Mouse (Mus musculus) neural tube, embryonic 15.5 days (tissue): Measurements from ENCODE around the gene Rorb. TPM values are rescaled to one million over a fixed set of nuclear protein-coding genes. Genes with fewer than 3 reads are reported as not detected.

ENCODE experiments used
- ATAC-seq: fragments of 200-750 bp; cut with Nextera tagmentation; 2 replicates; pipeline ENCODE4 v1.8.0; 2017; ENCODE audit warnings: mild to moderate bottlenecking, moderate TSS enrichment, moderate library complexity; ENCODE audit not compliant: low FRiP score
- H3K27ac ChIP-seq: fragments of 300-500 bp; sonication (generic); replicated peaks from 2 replicates; pipeline ENCODE4 v1.5.1; 2015; ENCODE audit warnings: mild to moderate bottlenecking, inconsistent platforms
- H3K27me3 ChIP-seq: fragments of 300-500 bp; sonication (generic); replicated peaks from 2 replicates; pipeline ENCODE4 v1.6.1; 2015; ENCODE audit warnings: inconsistent platforms
- H3K36me3 ChIP-seq: fragments of 300-500 bp; sonication (generic); 2 replicates; pipeline ENCODE4 v1.6.1; 2015; ENCODE audit warnings: inconsistent platforms
- H3K4me1 ChIP-seq: fragments of 300-500 bp; sonication (generic); 2 replicates; pipeline ENCODE4 v1.6.1; 2015; ENCODE audit warnings: inconsistent platforms
- H3K4me2 ChIP-seq: fragments of 300-500 bp; sonication (generic); 2 replicates; pipeline ENCODE4 v1.6.1; 2015; ENCODE audit warnings: inconsistent platforms, mild to moderate bottlenecking, moderate library complexity
- H3K4me3 ChIP-seq: fragments of 300-500 bp; sonication (generic); replicated peaks from 2 replicates; pipeline ENCODE4 v1.5.1; 2015; ENCODE audit warnings: mild to moderate bottlenecking, inconsistent platforms
- H3K9ac ChIP-seq: fragments of 300-500 bp; sonication (generic); replicated peaks from 2 replicates; pipeline ENCODE4 v1.6.1; 2015; ENCODE audit warnings: mild to moderate bottlenecking, inconsistent platforms
- H3K9me3 ChIP-seq: fragments of 300-500 bp; sonication (generic); replicated peaks from 2 replicates; pipeline ENCODE4 v1.6.1; 2016; ENCODE audit warnings: inconsistent platforms
- WGBS: fragments of 180-500 bp; shearing (Covaris S2); methylation state at CpG from one replicate; pipeline ENCODE4 v1.1.7; 2015; ENCODE audit warnings: mixed read lengths; 5-methylcytosine and 5-hydroxymethylcytosine counted together
- polyA plus RNA-seq: library from polyadenylated mRNA; unstranded; fragments of >200 nt; fragmentation: Nextera tagmentation; extraction: Ambion mirVana; gene quantifications from 2 replicates; pipeline ENCODE4 v1.2.1, GENCODE M21; 2015

The Rorb gene
- polyA plus RNA-seq, 1 experiment from 2014 or later: 15.4 TPM

DNA sequence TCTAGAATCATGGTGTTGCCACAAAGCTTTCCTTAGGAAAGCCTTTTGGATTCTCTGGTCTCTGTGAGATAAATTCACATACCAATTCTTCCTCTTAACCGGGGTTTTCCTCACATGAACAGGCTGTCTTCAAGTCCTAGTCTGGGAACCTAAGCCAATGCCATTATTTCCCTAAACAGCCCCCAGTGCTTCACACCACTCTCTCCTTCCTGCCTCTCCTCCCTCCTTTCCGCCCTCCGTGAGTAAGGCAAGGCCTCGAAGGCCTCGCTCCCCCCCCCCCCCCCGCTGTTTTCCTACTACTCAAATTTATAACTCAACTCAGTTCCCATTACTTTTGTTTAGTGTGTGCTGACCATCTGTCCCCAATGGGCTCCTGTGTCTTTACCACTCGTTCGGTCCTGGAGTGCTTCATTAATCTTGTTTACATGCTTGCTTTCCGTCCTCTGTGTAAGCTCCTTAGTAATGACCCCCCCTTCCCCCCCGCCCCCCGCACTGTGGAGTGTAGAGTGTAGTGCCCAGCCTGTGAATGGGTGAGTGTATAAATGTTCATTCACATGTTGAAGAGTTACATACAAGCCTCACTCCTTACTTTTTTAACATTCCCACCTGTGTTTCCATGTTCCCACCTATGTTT lies 106.9 kb downstream of the Rorb start:
- no peak overlapping the region for H3K4me2 ChIP-seq
- no peak overlapping the region for H3K27ac ChIP-seq
- ATAC-seq: peak; percentile 57; the same call in 1 of the 2 replicates
- 0 out of 2 replicates have a peak, but pooled peaks cover 4% of the 10 kb centered on the region for H3K4me1 ChIP-seq
- no peaks in the 10 kb centered on the region for H3K9me3 ChIP-seq
- no peaks in the 10 kb centered on the region for H3K36me3 ChIP-seq
- no peaks in the 10 kb centered on the region for H3K27me3 ChIP-seq
- no peak overlapping the region for H3K4me3 ChIP-seq
- 28% methylated on average over 9 of the region's 11 CpGs for WGBS
- H3K9ac ChIP-seq: no peak overlapping the region

- no peak overlapping the region for H3K9ac ChIP-seq
- no peaks in the 10 kb centered on the region for H3K4me1 ChIP-seq
- no peak for ATAC-seq
- no peak overlapping the region for H3K27ac ChIP-seq
- H3K4me3 ChIP-seq: no peak overlapping the region
- H3K4me2 ChIP-seq: no peak overlapping the region
- H3K36me3 ChIP-seq: no peaks in the 10 kb centered on the region
- H3K27me3 ChIP-seq: no peaks in the 10 kb centered on the region
- WGBS: 90% methylated on average over 8 of the region's 8 CpGs
- H3K9me3 ChIP-seq: no peaks in the 10 kb centered on the region
These were observed 112.0 kb downstream of the Rorb start for GRCm38 (mm10) chr19:18998966-18999365.

- H3K4me3 ChIP-seq: no peak overlapping the region
- no peaks in the 10 kb centered on the region for H3K4me1 ChIP-seq
- 76% methylated on average over 1 of the region's 1 CpGs for WGBS
- no peak overlapping the region for H3K4me2 ChIP-seq
- H3K9ac ChIP-seq: no peak overlapping the region
- no peaks in the 10 kb centered on the region for H3K36me3 ChIP-seq
- no peak for ATAC-seq
- H3K27ac ChIP-seq: no peak overlapping the region
- H3K9me3 ChIP-seq: no peaks in the 10 kb centered on the region
- no peaks in the 10 kb centered on the region for H3K27me3 ChIP-seq
These were observed 113.3 kb downstream of the Rorb start for GRCm38 (mm10) chr19:18997711-18998110.

DNA sequence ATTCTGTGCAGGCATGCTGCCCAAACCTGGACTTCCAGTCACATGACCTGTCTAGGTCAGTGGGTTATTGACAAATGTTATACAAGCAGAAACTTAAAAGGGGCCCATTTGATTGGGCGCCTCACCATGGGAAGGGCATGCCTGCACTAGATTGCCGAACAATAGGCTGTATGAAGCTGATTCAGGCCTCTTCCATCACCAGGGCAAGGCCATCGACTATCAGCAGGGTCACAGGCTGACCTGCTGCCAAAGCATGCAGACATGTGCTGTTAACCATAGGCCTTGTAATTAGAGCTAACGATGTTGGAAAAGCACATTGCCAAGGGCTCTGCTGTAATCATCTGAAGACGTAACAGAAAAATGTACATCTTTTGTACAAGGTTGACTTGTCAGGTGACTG lies 131.0 kb downstream of the Rorb start:
- Histone ChIP-seq H3K27me3 (no peaks in the 10 kb centered on the region), H3K36me3 (no peaks in the 10 kb centered on the region), H3K4me2 (no peak overlapping the region), H3K4me1 (no peaks in the 10 kb centered on the region), H3K27ac (no peak overlapping the region), H3K9me3 (no peaks in the 10 kb centered on the region), H3K4me3 (no peak overlapping the region), H3K9ac (no peak overlapping the region)
- ATAC-seq: no peak
- 70% methylated on average over 5 of the region's 5 CpGs for WGBS

GRCm38 (mm10) chr19:18974796-18975660 lies 136.0 kb downstream of the Rorb start:
- H3K4me1 ChIP-seq: no peaks in the 10 kb centered on the region
- no peak overlapping the region for H3K4me2 ChIP-seq
- H3K9ac ChIP-seq: no peak overlapping the region
- no peaks in the 10 kb centered on the region for H3K9me3 ChIP-seq
- peak; percentile 84 for ATAC-seq
- H3K27ac ChIP-seq: no peak overlapping the region
- no peak overlapping the region for H3K4me3 ChIP-seq
- no peaks in the 10 kb centered on the region for H3K36me3 ChIP-seq
- H3K27me3 ChIP-seq: no peaks in the 10 kb centered on the region
- WGBS: 59% methylated on average over 5 of the region's 5 CpGs

DNA sequence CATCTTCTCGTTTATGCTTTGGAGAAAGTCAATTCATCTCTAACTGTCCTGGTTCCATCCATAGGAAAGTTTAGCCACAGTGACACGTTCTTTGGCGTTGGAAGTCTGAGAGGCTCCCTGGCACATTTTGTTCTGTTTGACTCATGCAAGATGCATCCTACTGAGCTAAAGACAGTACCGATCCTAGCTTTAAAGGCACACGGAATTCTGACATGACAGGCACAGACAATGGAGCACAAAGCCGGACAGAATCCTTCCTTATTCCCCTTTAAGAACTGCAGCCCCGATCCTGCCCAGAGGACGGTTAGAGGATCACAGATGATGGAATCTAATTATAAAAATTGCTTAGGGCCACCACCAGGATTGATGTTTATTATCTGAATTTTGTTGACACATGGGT lies 141.6 kb downstream of the Rorb start:
- 30% methylated on average over 8 of the region's 8 CpGs for WGBS
- no peaks in the 10 kb centered on the region for H3K4me1 ChIP-seq
- no peak overlapping the region for H3K27ac ChIP-seq
- no peak for ATAC-seq
- H3K4me3 ChIP-seq: no peak overlapping the region
- H3K9me3 ChIP-seq: no peaks in the 10 kb centered on the region
- H3K9ac ChIP-seq: no peak overlapping the region
- no peaks in the 10 kb centered on the region for H3K27me3 ChIP-seq
- H3K36me3 ChIP-seq: no peaks in the 10 kb centered on the region
- H3K4me2 ChIP-seq: no peak overlapping the region

GRCm38 (mm10) chr19:18967307-18967706 lies 143.7 kb downstream of the Rorb start:
- H3K4me1 ChIP-seq: no peaks in the 10 kb centered on the region
- H3K36me3 ChIP-seq: no peaks in the 10 kb centered on the region
- no peaks in the 10 kb centered on the region for H3K9me3 ChIP-seq
- WGBS: 86% methylated on average over 4 of the region's 4 CpGs
- no peak overlapping the region for H3K4me3 ChIP-seq
- H3K27me3 ChIP-seq: no peaks in the 10 kb centered on the region
- H3K27ac ChIP-seq: no peak overlapping the region
- no peak overlapping the region for H3K9ac ChIP-seq
- no peak overlapping the region for H3K4me2 ChIP-seq
- no peak for ATAC-seq

DNA sequence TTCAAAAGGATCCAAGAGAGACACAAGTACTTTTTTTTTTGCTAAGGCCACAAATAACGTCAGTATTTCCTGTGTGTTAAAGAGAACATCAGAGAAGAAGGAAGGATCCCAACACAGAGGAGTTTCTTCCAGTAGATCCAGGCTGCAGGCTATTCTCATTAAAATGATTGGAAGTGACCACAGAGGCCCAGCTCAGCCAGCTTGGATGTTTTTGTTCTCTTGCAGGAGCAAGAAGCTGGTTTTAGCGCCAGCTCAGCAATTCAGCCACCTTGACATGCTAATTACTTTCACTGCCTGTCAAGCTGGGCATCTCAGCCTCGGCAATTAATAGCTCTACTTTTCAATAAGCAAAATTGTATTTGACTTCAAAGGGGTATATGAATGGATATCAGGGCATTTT lies 151.1 kb downstream of the Rorb start:
- Histone ChIP-seq H3K4me1 (no peaks in the 10 kb centered on the region), H3K36me3 (0 out of 2 replicates have a peak, but pooled peaks cover 3% of the 10 kb centered on the region), H3K27me3 (no peaks in the 10 kb centered on the region), H3K4me2 (no peak overlapping the region), H3K9ac (no peak overlapping the region), H3K9me3 (no peaks in the 10 kb centered on the region), H3K27ac (no peak overlapping the region), H3K4me3 (no peak overlapping the region)
- no peak for ATAC-seq
- WGBS: 7% methylated on average over 3 of the region's 3 CpGs

DNA sequence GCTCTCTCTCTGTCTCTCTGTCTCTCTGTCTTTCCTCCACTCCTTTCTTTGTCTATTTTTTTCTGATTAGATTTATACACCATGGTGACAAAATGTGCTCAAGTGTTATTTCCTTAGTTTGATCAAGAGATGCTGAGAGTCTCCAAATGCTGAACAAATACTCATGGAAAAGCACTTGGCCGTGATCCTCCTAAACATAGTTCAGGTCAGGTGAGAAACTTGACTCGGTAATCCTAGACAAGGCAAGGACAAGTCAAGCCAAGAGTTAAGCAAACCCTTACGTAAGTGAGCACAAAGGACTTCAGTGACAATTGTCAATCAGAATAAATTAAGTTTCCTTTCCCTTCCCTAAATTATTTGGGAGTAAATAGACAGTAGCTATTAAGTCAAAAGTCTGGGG lies 158.2 kb downstream of the Rorb start:
- Histone ChIP-seq H3K4me3 (no peak overlapping the region), H3K4me2 (no peak overlapping the region), H3K27ac (no peak overlapping the region), H3K4me1 (no peaks in the 10 kb centered on the region), H3K36me3 (no peaks in the 10 kb centered on the region), H3K9me3 (no peaks in the 10 kb centered on the region), H3K9ac (no peak overlapping the region), H3K27me3 (no peaks in the 10 kb centered on the region)
- ATAC-seq: no peak
- WGBS: 90% methylated on average over 3 of the region's 3 CpGs

DNA sequence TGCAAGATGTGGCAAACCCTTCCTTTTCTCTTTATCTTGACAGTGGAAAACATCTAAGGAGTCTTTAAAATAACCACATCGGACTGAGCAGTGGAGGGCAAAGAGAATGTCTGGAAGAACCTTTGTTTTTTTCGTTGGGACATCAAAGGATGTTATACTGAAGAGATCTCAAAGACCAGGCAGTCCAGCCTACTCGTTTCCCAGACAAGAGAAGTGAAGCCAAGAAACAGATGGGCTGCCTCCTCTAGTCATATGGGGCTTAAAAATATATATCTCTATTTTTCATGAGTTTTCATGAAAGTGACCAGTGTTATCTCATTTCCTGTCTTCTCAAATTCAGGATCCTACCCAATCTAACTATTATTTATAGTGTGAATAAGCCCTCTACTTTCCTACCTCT lies 163.8 kb downstream of the Rorb start:
- no peak for ATAC-seq
- WGBS: 80% methylated on average over 3 of the region's 3 CpGs
- H3K9me3 ChIP-seq: no peaks in the 10 kb centered on the region
- no peaks in the 10 kb centered on the region for H3K27me3 ChIP-seq
- no peak overlapping the region for H3K27ac ChIP-seq
- no peaks in the 10 kb centered on the region for H3K4me1 ChIP-seq
- H3K36me3 ChIP-seq: no peaks in the 10 kb centered on the region
- no peak overlapping the region for H3K4me2 ChIP-seq
- H3K9ac ChIP-seq: no peak overlapping the region
- H3K4me3 ChIP-seq: no peak overlapping the region

- H3K4me3 ChIP-seq: no peak overlapping the region
- no peak overlapping the region for H3K27ac ChIP-seq
- H3K27me3 ChIP-seq: no peaks in the 10 kb centered on the region
- WGBS: 91% methylated on average over 3 of the region's 3 CpGs
- no peaks in the 10 kb centered on the region for H3K36me3 ChIP-seq
- H3K9ac ChIP-seq: no peak overlapping the region
- no peak overlapping the region for H3K4me2 ChIP-seq
- H3K9me3 ChIP-seq: no peaks in the 10 kb centered on the region
- ATAC-seq: no peak
- no peaks in the 10 kb centered on the region for H3K4me1 ChIP-seq
These were observed 165.7 kb downstream of the Rorb start for GRCm38 (mm10) chr19:18945265-18945664.

GRCm38 (mm10) chr19:18941391-18941790 lies 169.6 kb downstream of the Rorb start:
- 50% methylated on average over 6 of the region's 6 CpGs for WGBS
- no peak overlapping the region for H3K4me3 ChIP-seq
- H3K4me2 ChIP-seq: no peak overlapping the region
- no peaks in the 10 kb centered on the region for H3K36me3 ChIP-seq
- no peaks in the 10 kb centered on the region for H3K9me3 ChIP-seq
- H3K27ac ChIP-seq: no peak overlapping the region
- no peaks in the 10 kb centered on the region for H3K27me3 ChIP-seq
- no peaks in the 10 kb centered on the region for H3K4me1 ChIP-seq
- H3K9ac ChIP-seq: no peak overlapping the region
- no peak; the same call in 1 of the 2 replicates for ATAC-seq
